Mouse (Mus musculus): ENCODE measurements around the gene Taok3. TPM values are rescaled to one million over a fixed set of nuclear protein-coding genes. Genes with fewer than 3 reads are reported as not detected.

The Taok3 gene
- polyA plus RNA-seq, 1 experiment from 2014 or later, result 67.1 TPM

DNA sequence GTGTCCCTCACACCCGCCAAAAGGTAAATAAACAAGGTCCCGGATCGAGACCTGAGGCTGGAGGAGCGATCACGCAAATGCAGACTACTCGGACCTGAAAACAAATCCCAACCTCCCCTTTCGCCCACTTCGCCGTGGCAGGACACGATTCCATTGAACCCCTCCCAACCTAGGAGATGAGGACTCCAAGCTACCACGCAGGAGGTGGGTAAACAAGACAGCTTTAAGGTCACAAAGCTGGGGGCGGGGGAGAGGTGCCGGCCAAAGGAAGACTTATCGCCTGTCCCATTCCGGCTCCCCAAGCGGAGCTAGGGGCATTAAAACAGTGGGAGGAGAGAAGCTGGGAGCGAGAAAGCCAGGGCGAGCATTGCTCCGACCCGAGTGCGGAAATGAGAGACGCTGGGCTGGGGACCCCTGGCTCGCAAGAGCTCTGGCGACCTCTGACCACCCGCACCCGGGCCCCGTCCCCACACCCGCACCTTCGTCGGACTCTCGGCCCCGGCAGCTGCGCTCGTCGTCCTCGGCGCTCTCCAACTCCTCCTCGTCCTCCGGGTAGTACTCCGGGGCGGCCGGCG, 4.6 kb upstream of the Taok3 start:
- Histone ChIP-seq H3K27me3 (ENCODE audit: control insufficient read depth, insufficient read depth, low read depth, low read length) (no peaks in the 10 kb centered on the region), H3K9ac (ENCODE audit: low read depth, low read length) (peak overlapping the region; percentile 91), H3K36me3 (ENCODE audit: control insufficient read depth, insufficient read depth, low read length) (peaks cover 6% of the 10 kb centered on the region; the same call in 1 of the 2 replicates), H3K4me1 (ENCODE audit: control insufficient read depth, insufficient read depth, low read length) (peaks cover 13% of the 10 kb centered on the region), H3K4me2 (ENCODE audit: low read length) (peak overlapping the region; percentile 91), H3K27ac (ENCODE audit: low read length) (peak overlapping the region; percentile 93), H3K4me3 (ENCODE audit: low read depth, low read length) (peak overlapping the region; percentile 91), H3K9me3 (replicated peaks; ENCODE audit: control insufficient read depth, low read length, poor library complexity, severe bottlenecking) (no peaks in the 10 kb centered on the region)
- under 1% methylated on average over 29 of the region's 43 CpGs for WGBS
- 0 out of 2 replicates have a peak, but pooled peaks have one; percentile 7 for ATAC-seq

DNA sequence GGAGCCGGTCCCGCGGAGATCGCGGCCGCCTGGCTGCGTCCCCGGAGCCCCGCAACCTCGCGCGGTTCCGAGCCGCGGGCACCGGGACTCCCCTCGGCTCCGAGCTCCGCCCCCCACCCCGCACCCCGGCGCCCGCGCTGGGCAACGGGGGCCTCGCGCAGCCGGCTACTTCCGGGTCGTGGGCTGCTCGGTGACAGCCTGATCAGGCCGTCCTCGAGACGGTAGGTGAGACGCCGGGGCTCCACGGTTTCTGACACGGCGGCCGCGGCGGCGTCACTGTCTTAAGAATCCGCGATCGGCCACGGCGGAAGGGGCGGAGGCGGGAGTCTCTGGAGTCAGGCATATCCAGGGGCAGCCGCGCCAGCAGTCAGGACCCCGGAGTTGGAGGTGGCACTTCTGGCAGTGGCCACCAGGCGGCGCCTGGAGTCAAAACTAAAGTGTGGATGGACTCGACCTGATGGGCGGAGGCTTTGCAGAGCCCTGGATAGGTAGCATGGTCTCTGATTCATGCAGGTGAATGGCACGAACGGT, 4.0 kb upstream of the Taok3 start, which contains the start of gene Suds3:
Gene Suds3 (minus strand): TSS at position 278 of the 531 bp plus-strand sequence.
- H3K4me3 ChIP-seq (ENCODE audit: low read depth, low read length), result peak within 1 kb of the TSS; percentile 91
- peak within 1 kb of the TSS; percentile 93 for H3K27ac ChIP-seq (ENCODE audit: low read length)
- H3K4me1 ChIP-seq (ENCODE audit: control insufficient read depth, insufficient read depth, low read length), result peaks cover 17% of the 10 kb centered on the region
- 0 out of 2 replicates have a peak, but pooled peaks cover 5% of the 10 kb centered on the region for H3K36me3 ChIP-seq (ENCODE audit: control insufficient read depth, insufficient read depth, low read length)
- H3K4me2 ChIP-seq (ENCODE audit: low read length), result peak within 1 kb of the TSS; percentile 91
- H3K9ac ChIP-seq (ENCODE audit: low read depth, low read length), result peak within 1 kb of the TSS; percentile 91
- under 1% methylated on average over 55 of the region's 59 CpGs for WGBS
- H3K27me3 ChIP-seq (ENCODE audit: control insufficient read depth, insufficient read depth, low read depth, low read length), result peaks cover 1% of the 10 kb centered on the region
- no peaks in the 10 kb centered on the region for H3K9me3 ChIP-seq (replicated peaks; ENCODE audit: control insufficient read depth, low read length, poor library complexity, severe bottlenecking)
- peak; percentile 73 for ATAC-seq

DNA sequence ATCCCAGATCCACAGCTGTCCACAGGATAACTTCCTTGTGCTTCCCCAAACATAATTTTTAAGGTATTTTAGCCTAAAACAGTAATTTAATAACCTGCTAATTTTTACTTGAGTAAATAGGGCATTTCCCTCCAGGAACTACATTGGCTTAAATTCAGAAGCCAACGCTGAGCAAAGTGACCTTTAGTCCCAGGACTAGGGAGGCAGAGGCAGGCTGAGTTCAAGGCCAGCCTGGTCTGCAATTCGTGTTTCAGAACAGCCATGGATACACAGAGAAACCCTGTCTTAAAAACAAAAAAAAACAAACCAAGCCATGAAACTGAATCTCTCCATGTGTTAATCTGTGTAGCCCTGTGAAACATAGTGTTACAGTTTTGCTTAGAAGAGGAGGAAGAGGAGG, 3.3 kb upstream of the Taok3 start:
- H3K4me3 ChIP-seq (ENCODE audit: low read depth, low read length), result no peak overlapping the region
- ATAC-seq, result no peak
- H3K9me3 ChIP-seq (replicated peaks; ENCODE audit: control insufficient read depth, low read length, poor library complexity, severe bottlenecking), result no peaks in the 10 kb centered on the region
- H3K4me1 ChIP-seq (ENCODE audit: control insufficient read depth, insufficient read depth, low read length), result peaks cover 25% of the 10 kb centered on the region
- no peak overlapping the region for H3K27ac ChIP-seq (ENCODE audit: low read length)
- 62% methylated on average over 2 of the region's 2 CpGs for WGBS
- H3K4me2 ChIP-seq (ENCODE audit: low read length), result no peak overlapping the region
- H3K9ac ChIP-seq (ENCODE audit: low read depth, low read length), result no peak overlapping the region
- H3K27me3 ChIP-seq (ENCODE audit: control insufficient read depth, insufficient read depth, low read depth, low read length), result peaks cover 9% of the 10 kb centered on the region
- 0 out of 2 replicates have a peak, but pooled peaks cover 2% of the 10 kb centered on the region for H3K36me3 ChIP-seq (ENCODE audit: control insufficient read depth, insufficient read depth, low read length)

DNA sequence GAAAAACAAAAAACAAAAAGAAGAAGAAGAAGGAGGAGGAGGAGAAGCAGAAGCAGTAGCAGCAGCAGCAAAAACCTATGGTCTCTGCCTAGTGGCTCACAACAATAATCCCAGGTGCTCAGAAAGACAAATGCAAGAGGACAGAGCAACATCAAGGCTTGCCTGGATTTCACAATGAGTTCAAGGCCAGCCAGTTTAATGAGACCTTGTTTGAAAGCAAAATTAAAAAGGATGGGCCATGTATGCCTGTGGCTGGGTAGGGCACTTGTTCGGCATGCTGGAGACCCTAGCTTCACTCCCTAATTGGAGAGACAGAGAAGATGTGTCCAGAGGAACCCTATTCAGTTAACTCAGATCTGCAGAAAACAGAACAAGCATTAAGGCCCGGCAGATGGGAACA, 2.7 kb upstream of the Taok3 start:
- Histone ChIP-seq H3K27me3 (ENCODE audit: control insufficient read depth, insufficient read depth, low read depth, low read length) (peaks cover 9% of the 10 kb centered on the region), H3K9me3 (replicated peaks; ENCODE audit: control insufficient read depth, low read length, poor library complexity, severe bottlenecking) (no peaks in the 10 kb centered on the region), H3K4me2 (ENCODE audit: low read length) (no peak overlapping the region), H3K9ac (ENCODE audit: low read depth, low read length) (no peak overlapping the region), H3K4me1 (ENCODE audit: control insufficient read depth, insufficient read depth, low read length) (peaks cover 26% of the 10 kb centered on the region), H3K36me3 (ENCODE audit: control insufficient read depth, insufficient read depth, low read length) (no peaks in the 10 kb centered on the region), H3K4me3 (ENCODE audit: low read depth, low read length) (no peak overlapping the region), H3K27ac (ENCODE audit: low read length) (no peak overlapping the region)
- no peak for ATAC-seq
- WGBS, result 87% methylated on average over 2 of the region's 2 CpGs

DNA sequence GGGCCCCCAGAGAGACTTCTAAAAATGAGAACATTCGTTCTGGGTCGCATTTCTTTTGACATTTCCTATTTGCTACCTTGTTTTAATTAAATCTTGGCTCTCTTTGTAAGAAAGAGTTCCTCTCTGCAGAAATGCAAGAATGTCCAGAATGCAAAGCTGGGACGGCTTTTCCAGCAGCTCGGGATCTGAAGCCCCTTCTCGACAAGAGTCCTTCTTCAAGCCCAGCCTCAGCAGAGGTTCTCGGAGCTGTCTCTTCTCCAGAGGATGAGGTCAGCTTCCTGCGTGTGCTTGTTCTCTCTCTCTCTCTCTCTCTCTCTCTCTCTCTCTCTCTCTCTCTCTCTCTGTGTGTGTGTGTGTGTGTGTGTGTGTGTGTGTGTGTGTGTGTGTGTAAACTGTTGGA, 2.2 kb upstream of the Taok3 start:
- 81% methylated on average over 7 of the region's 7 CpGs for WGBS
- H3K27me3 ChIP-seq (ENCODE audit: control insufficient read depth, insufficient read depth, low read depth, low read length), result peaks cover 9% of the 10 kb centered on the region
- H3K4me1 ChIP-seq (ENCODE audit: control insufficient read depth, insufficient read depth, low read length), result peaks cover 26% of the 10 kb centered on the region
- no peak overlapping the region for H3K4me2 ChIP-seq (ENCODE audit: low read length)
- H3K9ac ChIP-seq (ENCODE audit: low read depth, low read length), result no peak overlapping the region
- H3K4me3 ChIP-seq (ENCODE audit: low read depth, low read length), result no peak overlapping the region
- H3K36me3 ChIP-seq (ENCODE audit: control insufficient read depth, insufficient read depth, low read length), result no peaks in the 10 kb centered on the region
- no peak for ATAC-seq
- H3K9me3 ChIP-seq (replicated peaks; ENCODE audit: control insufficient read depth, low read length, poor library complexity, severe bottlenecking), result no peaks in the 10 kb centered on the region
- no peak overlapping the region for H3K27ac ChIP-seq (ENCODE audit: low read length)

DNA sequence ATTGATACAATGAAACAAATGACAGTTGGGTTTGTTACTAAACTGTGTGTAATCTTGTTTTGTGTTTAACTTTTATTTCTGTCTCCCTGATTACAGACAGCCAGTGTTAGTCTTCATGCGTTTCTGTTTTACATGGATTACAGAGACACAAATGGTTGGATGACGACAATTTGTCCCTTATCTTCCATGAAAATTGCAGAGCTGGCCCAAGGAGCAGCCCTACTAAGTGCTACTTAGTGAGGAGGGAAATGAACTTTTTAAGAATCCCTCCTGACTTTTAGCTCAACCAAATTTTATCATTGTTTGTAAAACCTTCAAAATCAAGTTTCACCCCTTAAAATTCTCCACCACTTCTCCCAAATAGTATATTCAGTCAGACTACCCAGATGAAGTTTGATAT, 1.7 kb upstream of the Taok3 start:
- WGBS, result 93% methylated on average over 2 of the region's 2 CpGs
- Histone ChIP-seq H3K9me3 (replicated peaks; ENCODE audit: control insufficient read depth, low read length, poor library complexity, severe bottlenecking) (no peaks in the 10 kb centered on the region), H3K36me3 (ENCODE audit: control insufficient read depth, insufficient read depth, low read length) (no peaks in the 10 kb centered on the region), H3K27me3 (ENCODE audit: control insufficient read depth, insufficient read depth, low read depth, low read length) (peaks cover 9% of the 10 kb centered on the region), H3K4me2 (ENCODE audit: low read length) (no peak overlapping the region), H3K4me1 (ENCODE audit: control insufficient read depth, insufficient read depth, low read length) (peaks cover 26% of the 10 kb centered on the region), H3K9ac (ENCODE audit: low read depth, low read length) (no peak overlapping the region), H3K4me3 (ENCODE audit: low read depth, low read length) (no peak overlapping the region), H3K27ac (ENCODE audit: low read length) (no peak overlapping the region)
- no peak for ATAC-seq

DNA sequence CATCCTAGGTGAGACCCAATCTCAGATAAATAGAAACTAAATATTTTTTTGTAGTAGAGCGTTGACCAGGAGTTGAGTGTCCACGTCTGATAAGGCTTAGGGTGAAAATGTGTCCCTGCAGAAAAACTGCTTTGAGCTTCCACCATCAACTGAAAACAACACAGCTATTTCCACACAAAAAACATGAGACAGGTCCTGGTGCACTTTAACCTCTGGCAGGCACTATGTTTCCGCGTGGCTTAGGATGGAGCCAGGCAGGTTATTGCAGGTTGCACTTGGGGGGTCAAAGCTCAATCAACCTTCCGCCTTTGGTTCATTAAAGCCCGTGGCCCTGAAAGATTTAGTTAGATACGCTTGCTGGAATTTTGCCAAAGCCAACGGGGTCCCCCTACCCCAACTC, 1.1 kb upstream of the Taok3 start:
- no peaks in the 10 kb centered on the region for H3K9me3 ChIP-seq (replicated peaks; ENCODE audit: control insufficient read depth, low read length, poor library complexity, severe bottlenecking)
- WGBS, result 53% methylated on average over 8 of the region's 8 CpGs
- H3K4me3 ChIP-seq (ENCODE audit: low read depth, low read length), result no peak overlapping the region
- no peak overlapping the region for H3K9ac ChIP-seq (ENCODE audit: low read depth, low read length)
- no peak overlapping the region for H3K4me2 ChIP-seq (ENCODE audit: low read length)
- H3K27ac ChIP-seq (ENCODE audit: low read length), result no peak overlapping the region
- H3K4me1 ChIP-seq (ENCODE audit: control insufficient read depth, insufficient read depth, low read length), result peaks cover 26% of the 10 kb centered on the region
- peaks cover 9% of the 10 kb centered on the region for H3K27me3 ChIP-seq (ENCODE audit: control insufficient read depth, insufficient read depth, low read depth, low read length)
- no peaks in the 10 kb centered on the region for H3K36me3 ChIP-seq (ENCODE audit: control insufficient read depth, insufficient read depth, low read length)
- no peak for ATAC-seq

DNA sequence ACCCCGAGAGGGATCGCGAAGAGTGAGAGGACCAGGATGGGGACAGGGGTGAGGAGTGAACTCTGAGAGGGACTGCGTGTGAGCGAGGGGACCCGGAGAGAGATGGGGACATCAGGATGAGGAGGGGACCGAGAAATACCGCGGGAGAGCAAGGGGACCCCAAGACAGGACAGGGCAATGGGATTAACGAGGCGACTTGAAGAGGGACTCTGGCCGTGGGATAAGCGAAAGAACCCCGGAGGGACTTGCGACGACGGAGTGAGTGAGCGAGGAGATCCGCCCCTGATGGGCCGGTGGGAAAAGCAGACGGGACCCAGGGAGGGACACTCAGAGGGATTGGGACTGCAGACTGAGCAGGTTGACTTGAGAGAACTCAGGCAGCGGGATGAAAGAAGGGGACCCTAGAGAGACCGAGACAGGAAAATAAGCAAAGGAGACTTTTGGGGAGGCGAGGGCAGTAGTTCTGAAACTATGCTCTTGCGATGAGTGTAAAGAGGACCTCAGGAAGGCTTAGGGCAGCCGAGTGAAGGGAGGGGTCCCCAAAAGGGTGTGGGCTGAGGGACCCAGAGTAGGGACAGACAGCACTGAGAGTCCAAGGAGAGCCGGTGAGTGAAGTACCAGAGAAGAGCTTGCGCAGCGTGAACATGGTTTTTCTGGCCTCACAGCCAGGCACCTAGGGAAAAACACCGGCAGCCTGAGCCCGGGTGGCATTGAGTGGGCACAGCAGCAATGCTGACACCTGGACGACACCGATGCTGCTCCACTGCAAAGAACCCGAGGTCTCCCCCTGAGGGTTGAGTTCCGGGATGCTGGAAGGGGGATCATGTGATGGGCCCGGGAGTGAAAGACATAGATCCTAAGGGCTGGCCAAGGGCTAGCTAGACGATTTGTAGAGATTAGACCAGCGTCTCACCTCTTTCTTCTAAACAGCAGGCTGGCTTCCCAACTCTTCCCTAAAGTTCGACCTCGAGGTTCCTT, 849 bp downstream of the Taok3 start:
- peak overlapping the region; percentile 68 for H3K9ac ChIP-seq (ENCODE audit: low read depth, low read length)
- peaks cover 9% of the 10 kb centered on the region for H3K27me3 ChIP-seq (ENCODE audit: control insufficient read depth, insufficient read depth, low read depth, low read length)
- peak overlapping the region; percentile 98 for H3K4me2 ChIP-seq (ENCODE audit: low read length)
- H3K4me3 ChIP-seq (ENCODE audit: low read depth, low read length), result peak overlapping the region; percentile 66
- H3K9me3 ChIP-seq (replicated peaks; ENCODE audit: control insufficient read depth, low read length, poor library complexity, severe bottlenecking), result no peaks in the 10 kb centered on the region
- no peak overlapping the region for H3K27ac ChIP-seq (ENCODE audit: low read length)
- H3K4me1 ChIP-seq (ENCODE audit: control insufficient read depth, insufficient read depth, low read length), result peaks cover 18% of the 10 kb centered on the region
- ATAC-seq, result peak; percentile 50; the same call in 1 of the 2 replicates
- under 1% methylated on average over 40 of the region's 40 CpGs for WGBS
- no peaks in the 10 kb centered on the region for H3K36me3 ChIP-seq (ENCODE audit: control insufficient read depth, insufficient read depth, low read length)
